Mouse (Mus musculus): Measurements from ENCODE around the gene Trabd2b. TPM values are rescaled to one million over a fixed set of nuclear protein-coding genes. Genes with fewer than 3 reads are reported as not detected.

Trabd2b gene
- polyA plus RNA-seq, 1 experiment = 1.5 TPM

- TF ChIP-seq POLR2A (IDR thresholded peaks at IDR 0.05; ENCODE audit: borderline replicate concordance, extremely low read depth, insufficient read depth, insufficient read length, poor library complexity, severe bottlenecking) = no peak
- no peak for DNase-seq (ENCODE audit: low read depth)
Measured at GRCm38 (mm10) chr4:114651606-114652005, 245.1 kb downstream of the Trabd2b start.

GRCm38 (mm10) chr4:114652400-114652799 is 245.9 kb downstream of the Trabd2b start:
- no peak for DNase-seq (ENCODE audit: low read depth)
- TF ChIP-seq CTCF (IDR thresholded peaks at IDR 0.05; ENCODE audit: borderline replicate concordance, extremely low read depth, insufficient read depth, insufficient read length) = no peak
- TF ChIP-seq POLR2A (IDR thresholded peaks at IDR 0.05; ENCODE audit: borderline replicate concordance, extremely low read depth, insufficient read depth, insufficient read length, poor library complexity, severe bottlenecking) = no peak

GRCm38 (mm10) chr4:114657933-114658332 is 251.4 kb downstream of the Trabd2b start:
- no peak for TF ChIP-seq CTCF (IDR thresholded peaks at IDR 0.05; ENCODE audit: borderline replicate concordance, extremely low read depth, insufficient read depth, insufficient read length)
- no peak for TF ChIP-seq POLR2A (IDR thresholded peaks at IDR 0.05; ENCODE audit: borderline replicate concordance, extremely low read depth, insufficient read depth, insufficient read length, poor library complexity, severe bottlenecking)
- DNase-seq (ENCODE audit: low read depth) = peak; percentile 22

GRCm38 (mm10) chr4:114659876-114660275 is 253.4 kb downstream of the Trabd2b start:
- TF ChIP-seq CTCF (IDR thresholded peaks at IDR 0.05; ENCODE audit: borderline replicate concordance, extremely low read depth, insufficient read depth, insufficient read length) (no peak), POLR2A (IDR thresholded peaks at IDR 0.05; ENCODE audit: borderline replicate concordance, extremely low read depth, insufficient read depth, insufficient read length, poor library complexity, severe bottlenecking) (no peak)
- peak; percentile 66 for DNase-seq (ENCODE audit: low read depth)

DNA sequence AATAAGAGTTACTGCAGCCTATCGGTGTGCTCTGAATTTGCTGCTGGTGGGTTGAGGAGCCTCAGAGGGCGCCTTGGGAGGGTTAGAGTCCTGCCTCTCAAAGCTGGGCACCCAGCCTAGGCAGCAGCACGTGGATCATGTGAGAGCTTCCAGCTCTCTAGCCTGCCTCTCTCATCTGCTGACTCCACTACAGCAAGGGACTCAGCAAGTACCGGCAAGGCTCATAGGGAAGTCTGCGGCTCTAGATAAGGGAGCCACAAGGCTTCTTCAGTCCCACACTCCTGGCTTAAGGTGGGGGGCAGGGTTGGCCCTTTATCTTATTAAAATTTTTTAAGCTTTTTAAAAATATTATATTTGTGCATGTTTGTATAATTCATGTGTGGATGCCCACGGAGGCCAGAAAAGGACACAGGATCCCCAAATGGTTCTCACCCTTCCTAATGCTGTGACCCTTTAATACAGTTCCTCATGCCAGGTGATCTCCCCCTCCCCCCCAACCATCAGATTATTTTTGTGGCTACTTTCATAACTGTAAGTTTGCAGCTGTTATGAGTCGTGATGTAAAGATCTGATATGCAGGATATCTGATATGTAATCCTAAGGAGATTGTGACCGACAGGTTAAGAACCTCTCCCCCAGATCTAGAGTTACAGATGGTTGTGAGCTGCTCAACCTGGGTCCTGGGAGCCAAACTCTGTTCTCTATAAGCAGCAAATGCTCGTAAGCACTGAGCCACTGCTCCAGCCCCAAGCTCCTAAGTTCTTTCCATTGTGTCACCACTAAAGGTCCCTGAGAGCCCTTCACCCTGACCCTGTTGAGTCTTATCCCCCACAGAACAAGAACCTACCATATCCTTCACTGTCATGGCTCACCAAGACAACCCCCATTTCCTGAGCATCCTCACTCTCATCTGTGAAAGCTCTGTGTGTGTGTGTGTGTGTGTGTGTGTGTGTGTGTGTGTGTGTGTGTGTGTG is 257.8 kb downstream of the Trabd2b start:
- no peak for DNase-seq (ENCODE audit: low read depth)

More for the DNA sequence above, 257.8 kb downstream of the Trabd2b start:
- TF ChIP-seq CTCF (IDR thresholded peaks at IDR 0.05; ENCODE audit: borderline replicate concordance, extremely low read depth, insufficient read depth, insufficient read length) (no peak), POLR2A (IDR thresholded peaks at IDR 0.05; ENCODE audit: borderline replicate concordance, extremely low read depth, insufficient read depth, insufficient read length, poor library complexity, severe bottlenecking) (no peak)

Other genes with a start within 250 kb of the Trabd2b start
- not detected in 2 replicates for gene Skint11, start 243.3 kb upstream of the Trabd2b start, polyA plus RNA-seq (2012; rRNA removed)